Mouse (Mus musculus) forebrain, embryonic 16.5 days (tissue): ENCODE data around the gene Tnni2. TPM values are rescaled to one million over a fixed set of nuclear protein-coding genes. Genes with fewer than 3 reads are reported as not detected.

Experiments used
- polyA plus RNA-seq: library from polyadenylated mRNA; unstranded; fragments of >200 nt; fragmentation: Nextera tagmentation; extraction: Ambion mirVana; gene quantifications from 2 replicates; pipeline ENCODE4 v1.2.1, GENCODE M21; 2015

The Tnni2 gene
- polyA plus RNA-seq, 1 experiment from 2014 or later: not detected

Other genes starting within 250 kb of the Tnni2 start
- not detected in 2 replicates for gene Krtap5-3, start 240.4 kb upstream of the Tnni2 start, polyA plus RNA-seq
- gene Gm7579, start 229.9 kb upstream of the Tnni2 start, polyA plus RNA-seq: not detected in 2 replicates
- gene Krtap5-5, start 211.8 kb upstream of the Tnni2 start, polyA plus RNA-seq: not detected in 2 replicates
- not detected in 2 replicates for gene Gm40460, start 200.7 kb upstream of the Tnni2 start, polyA plus RNA-seq
- gene Gm2431, start 183.5 kb upstream of the Tnni2 start, polyA plus RNA-seq: not detected in 2 replicates
- gene Gm4559, start 167.4 kb upstream of the Tnni2 start, polyA plus RNA-seq: not detected in 2 replicates
- gene Krtap5-1, start 144.7 kb upstream of the Tnni2 start, polyA plus RNA-seq: not detected in 2 replicates
- not detected in 2 replicates for gene Krtap5-4, start 138.3 kb upstream of the Tnni2 start, polyA plus RNA-seq
- gene Ifitm10, start 68.1 kb upstream of the Tnni2 start, polyA plus RNA-seq: 2.6 and 3.8 TPM in 2 replicates
- gene Gm49369, start 59.1 kb upstream of the Tnni2 start, polyA plus RNA-seq: not detected in 2 replicates
- gene Ctsd, start 53.8 kb upstream of the Tnni2 start, polyA plus RNA-seq: 203 and 208 TPM in 2 replicates
- gene Syt8, start 7.0 kb upstream of the Tnni2 start, polyA plus RNA-seq: not detected in 2 replicates
- 3.5 and 5.5 TPM in 2 replicates for gene Lsp1, start 19.0 kb downstream of the Tnni2 start, polyA plus RNA-seq
- gene Tnnt3, start 57.0 kb downstream of the Tnni2 start, polyA plus RNA-seq: 0.73 and 1.2 TPM in 2 replicates
- gene Mrpl23, start 90.9 kb downstream of the Tnni2 start, polyA plus RNA-seq: 16.0 and 23.0 TPM in 2 replicates
- 64.3 and 95.2 TPM in 2 replicates for gene Igf2, start 225.0 kb downstream of the Tnni2 start, polyA plus RNA-seq
- gene Gm49394, start 228.1 kb downstream of the Tnni2 start, polyA plus RNA-seq: not detected in 2 replicates